9 mouse cellular contexts compared by ENCODE assay signal in the genomic region with DNA sequence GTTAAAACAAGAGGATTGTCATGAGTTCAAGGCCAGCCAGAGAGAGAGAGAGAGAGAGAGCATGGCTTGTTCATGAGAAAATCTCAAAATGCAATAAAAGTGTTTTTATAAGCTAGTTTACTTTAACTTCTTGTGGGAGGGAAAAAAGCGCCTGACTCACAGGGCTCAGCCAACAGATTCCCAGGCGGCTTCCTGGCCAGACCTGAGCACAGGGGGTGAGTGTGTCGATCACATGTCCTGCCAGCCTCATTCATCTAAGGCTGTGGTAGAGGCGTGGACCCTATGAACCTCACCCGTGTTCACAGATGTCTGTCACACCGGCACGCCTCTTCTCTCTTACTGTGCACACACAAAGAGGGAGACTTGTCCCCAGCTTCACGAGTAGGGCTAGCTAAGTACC.
DNase-seq lines count a peak whose midpoint lies in the region; ATAC-seq and TF ChIP-seq lines count a peak whose summit lies in the region.
"Had no signal": no experiment of that assay in that cellular context is flagged by ENCODE, and none has a peak within 500 bp of the region (broad histone marks: within the 10 kb centered on the region; RNA-seq: fewer than 3 reads in every experiment).

No protein-coding gene starts in this region.

- H3K27me3 ChIP-seq in heart, embryonic 15.5 days = no peaks in the 10 kb centered on the region
- H3K27me3 ChIP-seq in C2C12 (ENCODE audit: control insufficient read depth, insufficient read depth, insufficient read length) = no peaks in the 10 kb centered on the region
- H3K27me3 ChIP-seq in embryonic facial prominence, embryonic 14.5 days (replicated peaks; ENCODE audit: control insufficient read depth, insufficient read depth, low read length) = no peaks in the 10 kb centered on the region
- H3K27me3 ChIP-seq in limb, embryonic 10.5 days (ENCODE audit: low read depth, poor library complexity, severe bottlenecking) = no peaks in the 10 kb centered on the region
- no peaks in the 10 kb centered on the region for H3K27me3 ChIP-seq in forebrain, embryonic 14.5 days (replicated peaks; ENCODE audit: control insufficient read depth, insufficient read depth, low read length)

- no peak for TF ChIP-seq CTCF in C2C12 (IDR thresholded peaks at IDR 0.05; ENCODE audit: control insufficient read depth, insufficient read depth, insufficient read length)

- intact Hi-C loops in left cerebral cortex, postnatal 25 days (cut with DNase I) = no loop called here

- peaks cover 3% of the 10 kb centered on the region for H3K79me2 ChIP-seq in C2C12 (ENCODE audit: control insufficient read depth, insufficient read depth)

- 59% methylated on average over 8 of the region's 8 CpGs for WGBS in heart, embryonic 15.5 days
- 64% methylated on average over 8 of the region's 8 CpGs for WGBS in embryonic facial prominence, embryonic 14.5 days
- 78% methylated on average over 8 of the region's 8 CpGs for WGBS in limb, embryonic 10.5 days
- 80% methylated on average over 8 of the region's 8 CpGs for WGBS in forebrain, embryonic 14.5 days

- H3K79me3 ChIP-seq in C2C12 (ENCODE audit: low read depth) = no peaks in the 10 kb centered on the region

- no peak for DNase-seq in heart, adult 8-10 months (ENCODE audit: low spot score)
- DNase-seq in embryonic facial prominence, embryonic 14.5 days (ENCODE audit: low spot score) = no peak
- no peak for DNase-seq in limb, embryonic 10.5 days (ENCODE audit: low spot score)
- DNase-seq in embryo, embryonic 11 days = no peak
- no peak for DNase-seq in left cerebral cortex, postnatal 25 days (ENCODE audit: low spot score in 2 of 2)
- DNase-seq in forebrain, embryonic 14.5 days (ENCODE audit: low spot score) = no peak
- DNase-seq: thymus, adult 2 months had no signal

- peak overlapping the region; percentile 67 for H3K27ac ChIP-seq in heart, embryonic 15.5 days
- peak overlapping the region; percentile 75 for H3K27ac ChIP-seq in embryonic facial prominence, embryonic 14.5 days (replicated peaks; ENCODE audit: low read depth, low read length)
- peak overlapping the region; percentile 54; the same call in 1 of the 2 replicates for H3K27ac ChIP-seq in limb, embryonic 10.5 days
- no peak overlapping the region for H3K27ac ChIP-seq in forebrain, embryonic 14.5 days (ENCODE audit: low read depth, low read length)

- no peak overlapping the region for H3K4me2 ChIP-seq in heart, embryonic 15.5 days
- H3K4me2 ChIP-seq in embryonic facial prominence, embryonic 14.5 days (ENCODE audit: low read depth, low read length) = no peak overlapping the region
- H3K4me2 ChIP-seq in forebrain, embryonic 14.5 days (ENCODE audit: low read length) = no peak overlapping the region

- no peak overlapping the region for H3ac ChIP-seq in C2C12 (ENCODE audit: control insufficient read depth, insufficient read length, low read depth)

- H3K9ac ChIP-seq in heart, embryonic 15.5 days = no peak overlapping the region
- 0 out of 2 replicates have a peak overlapping the region, but pooled peaks have one; percentile 22 for H3K9ac ChIP-seq in embryonic facial prominence, embryonic 14.5 days (ENCODE audit: low read depth, low read length)
- H3K9ac ChIP-seq in forebrain, embryonic 14.5 days (ENCODE audit: low read length) = no peak overlapping the region

- no peak overlapping the region for H3K4me3 ChIP-seq in heart, embryonic 15.5 days
- H3K4me3 ChIP-seq in C2C12 (ENCODE audit: insufficient read depth, poor library complexity, severe bottlenecking) = no peak overlapping the region
- no peak overlapping the region for H3K4me3 ChIP-seq in embryonic facial prominence, embryonic 14.5 days (ENCODE audit: low read depth, low read length)
- H3K4me3 ChIP-seq in limb, embryonic 10.5 days = no peak overlapping the region
- no peak overlapping the region for H3K4me3 ChIP-seq in forebrain, embryonic 14.5 days (ENCODE audit: low read depth, low read length)

- no peaks in the 10 kb centered on the region for H3K9me3 ChIP-seq in heart, embryonic 15.5 days (replicated peaks)
- no peaks in the 10 kb centered on the region for H3K9me3 ChIP-seq in embryonic facial prominence, embryonic 14.5 days (ENCODE audit: control insufficient read depth, low read length)
- no peaks in the 10 kb centered on the region for H3K9me3 ChIP-seq in limb, embryonic 10.5 days (replicated peaks)
- H3K9me3 ChIP-seq in forebrain, embryonic 14.5 days (replicated peaks; ENCODE audit: control insufficient read depth, low read length) = no peaks in the 10 kb centered on the region

- peaks cover 11% of the 10 kb centered on the region; the same call in 1 of the 2 replicates for H3K36me3 ChIP-seq in heart, embryonic 15.5 days
- no peaks in the 10 kb centered on the region for H3K36me3 ChIP-seq in C2C12 (ENCODE audit: control insufficient read depth, insufficient read depth)
- 0 out of 2 replicates have a peak, but pooled peaks cover 21% of the 10 kb centered on the region for H3K36me3 ChIP-seq in embryonic facial prominence, embryonic 14.5 days (ENCODE audit: control insufficient read depth, insufficient read depth, low read length)
- peaks cover 52% of the 10 kb centered on the region for H3K36me3 ChIP-seq in limb, embryonic 10.5 days
- no peaks in the 10 kb centered on the region for H3K36me3 ChIP-seq in forebrain, embryonic 14.5 days (ENCODE audit: control insufficient read depth, insufficient read depth, low read length)

- ATAC-seq in heart, embryonic 15.5 days (replicated peaks; ENCODE audit: insufficient number of reproducible peaks, insufficient read depth, low FRiP score, low read depth) = no peak
- ATAC-seq in embryonic facial prominence, embryonic 14.5 days (ENCODE audit: low read depth) = 0 out of 2 replicates have a peak, but pooled peaks have one; percentile 13
- no peak for ATAC-seq in forebrain, embryonic 14.5 days

- peaks cover 48% of the 10 kb centered on the region for H3K4me1 ChIP-seq in heart, embryonic 15.5 days (replicated peaks)
- peaks cover 4% of the 10 kb centered on the region for H3K4me1 ChIP-seq in embryonic facial prominence, embryonic 14.5 days (ENCODE audit: control insufficient read depth, insufficient read depth, low read length)
- peaks cover 18% of the 10 kb centered on the region; the same call in 1 of the 2 replicates for H3K4me1 ChIP-seq in limb, embryonic 10.5 days
- no peaks in the 10 kb centered on the region for H3K4me1 ChIP-seq in forebrain, embryonic 14.5 days (ENCODE audit: control insufficient read depth, insufficient read depth, low read length)

TF ChIP-seq in C2C12, 6 proteins besides CTCF, POLR2A, EP300 and RAD21:
- TF ChIP-seq USF1 (IDR thresholded peaks at IDR 0.05; ENCODE audit: low read depth) (peak; percentile 62), MYOG (IDR thresholded peaks at IDR 0.05; ENCODE audit: control insufficient read depth, extremely low read depth, insufficient read length) (no peak)
